In genomic region chr19:12518541-12518890, GRCm38 (mm10) we compare ENCODE assay signal across 8 mouse cellular contexts. TPM values are rescaled to one million over a fixed set of nuclear protein-coding genes. Genes with fewer than 3 reads are reported as not detected.
A peak's percentile ranks its signal among the peaks of the same experiment; 100 is the strongest.
DNase-seq lines count a peak whose midpoint lies in the region; ATAC-seq and TF ChIP-seq lines count a peak whose summit lies in the region.

No protein-coding gene starts in this region.

- no peaks in the 10 kb centered on the region for H3K27me3 ChIP-seq in lung, embryonic 14.5 days (ENCODE audit: insufficient read depth, low read length)
- no peaks in the 10 kb centered on the region for H3K27me3 ChIP-seq in forebrain, embryonic 12.5 days
- H3K27me3 ChIP-seq in limb, embryonic 14.5 days (ENCODE audit: control insufficient read depth, insufficient read depth, low read length), result no peaks in the 10 kb centered on the region
- H3K27me3 ChIP-seq in stomach, embryonic 14.5 days (ENCODE audit: control insufficient read depth, insufficient read depth, low read length), result no peaks in the 10 kb centered on the region

- peak overlapping the region; percentile 77 for H3K4me2 ChIP-seq in lung, embryonic 14.5 days
- H3K4me2 ChIP-seq in forebrain, embryonic 12.5 days, result peak overlapping the region; percentile 62
- peak overlapping the region; percentile 70; the same call in 1 of the 2 replicates for H3K4me2 ChIP-seq in limb, embryonic 14.5 days (replicated peaks; ENCODE audit: low read depth, low read length, severe bottlenecking)
- H3K4me2 ChIP-seq in stomach, embryonic 14.5 days (replicated peaks; ENCODE audit: low read depth, low read length), result peak overlapping the region; percentile 73

- no peak for ATAC-seq in lung, embryonic 14.5 days (ENCODE audit: insufficient read depth)
- peak; percentile 14; the same call in 1 of the 2 replicates for ATAC-seq in forebrain, embryonic 12.5 days (ENCODE audit: low FRiP score)
- ATAC-seq in limb, embryonic 14.5 days (ENCODE audit: low FRiP score, low read depth), result no peak
- no peak for ATAC-seq in stomach, embryonic 14.5 days (ENCODE audit: insufficient number of reproducible peaks, insufficient read depth, low FRiP score, low read depth)

- no peak overlapping the region for H3K27ac ChIP-seq in lung, embryonic 14.5 days (ENCODE audit: low read depth)
- H3K27ac ChIP-seq in forebrain, embryonic 12.5 days, result no peak overlapping the region
- H3K27ac ChIP-seq in limb, embryonic 14.5 days (replicated peaks; ENCODE audit: low read depth, low read length), result no peak overlapping the region
- H3K27ac ChIP-seq in stomach, embryonic 14.5 days (ENCODE audit: low read length), result no peak overlapping the region

- H3K4me3 ChIP-seq in lung, embryonic 14.5 days (ENCODE audit: low read depth, low read length), result peak overlapping the region; percentile 44; the same call in 1 of the 2 replicates
- no peak overlapping the region; the same call in 1 of the 2 replicates for H3K4me3 ChIP-seq in forebrain, embryonic 12.5 days (replicated peaks)
- peak overlapping the region; percentile 44; the same call in 1 of the 2 replicates for H3K4me3 ChIP-seq in limb, embryonic 14.5 days (replicated peaks; ENCODE audit: low read length)
- H3K4me3 ChIP-seq in stomach, embryonic 14.5 days (ENCODE audit: low read depth, low read length), result peak overlapping the region; percentile 40; the same call in 1 of the 2 replicates

- no peaks in the 10 kb centered on the region for H3K4me1 ChIP-seq in lung, embryonic 14.5 days (ENCODE audit: insufficient read depth)
- H3K4me1 ChIP-seq in forebrain, embryonic 12.5 days, result no peaks in the 10 kb centered on the region
- H3K4me1 ChIP-seq in limb, embryonic 14.5 days (ENCODE audit: control insufficient read depth, insufficient read depth, low read length), result no peaks in the 10 kb centered on the region
- H3K4me1 ChIP-seq in stomach, embryonic 14.5 days (ENCODE audit: control insufficient read depth, insufficient read depth, low read length), result no peaks in the 10 kb centered on the region

- H3K9me3 ChIP-seq in lung, embryonic 14.5 days (ENCODE audit: low read depth, low read length), result no peaks in the 10 kb centered on the region
- H3K9me3 ChIP-seq in forebrain, embryonic 12.5 days, result no peaks in the 10 kb centered on the region
- no peaks in the 10 kb centered on the region for H3K9me3 ChIP-seq in limb, embryonic 14.5 days (ENCODE audit: control insufficient read depth, low read length)
- H3K9me3 ChIP-seq in stomach, embryonic 14.5 days (ENCODE audit: control insufficient read depth, low read depth, low read length), result no peaks in the 10 kb centered on the region

- no peak for TF ChIP-seq CTCF in lung, embryonic 14.5 days (IDR thresholded peaks at IDR 0.05; ENCODE audit: low read depth)

- DNase-seq in lung, embryonic 14.5 days, result no peak
- DNase-seq in lung, postnatal 10 days, result no peak
- DNase-seq in limb, embryonic 14.5 days (ENCODE audit: low spot score), result no peak
- DNase-seq in MN1 (ENCODE audit: low spot score), result no peak
- DNase-seq in c-Kit-positive CD71-positive TER-119-positive erythroid progenitor cells, embryonic 14.5 days (ENCODE audit: low spot score), result no peak
- DNase-seq in frontal cortex, adult 2 months (ENCODE audit: extremely low spot score in 1 of 2, low spot score in 1 of 2), result no peak

- H3K9ac ChIP-seq in lung, embryonic 14.5 days, result no peak overlapping the region; the same call in 1 of the 2 replicates
- H3K9ac ChIP-seq in forebrain, embryonic 12.5 days, result no peak overlapping the region
- peak overlapping the region; percentile 62; the same call in 1 of the 2 replicates for H3K9ac ChIP-seq in limb, embryonic 14.5 days (ENCODE audit: low read depth, low read length, severe bottlenecking)
- no peak overlapping the region for H3K9ac ChIP-seq in stomach, embryonic 14.5 days (replicated peaks; ENCODE audit: low read depth, low read length)

- no peaks in the 10 kb centered on the region for H3K36me3 ChIP-seq in lung, embryonic 14.5 days (ENCODE audit: insufficient read depth)
- H3K36me3 ChIP-seq in forebrain, embryonic 12.5 days (replicated peaks), result no peaks in the 10 kb centered on the region
- H3K36me3 ChIP-seq in limb, embryonic 14.5 days (ENCODE audit: control insufficient read depth, insufficient read depth, low read length), result no peaks in the 10 kb centered on the region
- no peaks in the 10 kb centered on the region for H3K36me3 ChIP-seq in stomach, embryonic 14.5 days (ENCODE audit: control insufficient read depth, insufficient read depth, low read length)

- no peak for TF ChIP-seq POLR2A in limb, embryonic 14.5 days (IDR thresholded peaks at IDR 0.05; ENCODE audit: borderline replicate concordance, extremely low read depth, insufficient read depth, insufficient read length)

RNA-seq across cellular contexts. Expression of gene Dtx4, which starts 17.3 kb away (rescaled TPM):
- 17.2 and 17.7 TPM in 2 replicates for polyA plus RNA-seq in lung, embryonic 14.5 days (2014; fragmentation: Nextera tagmentation; extraction: Ambion mirVana)
- 34.2 and 37.4 TPM in 2 replicates for polyA plus RNA-seq in forebrain, embryonic 12.5 days (2016; fragmentation: Nextera tagmentation; extraction: Ambion mirVana)
- 10.3 and 10.6 TPM in 2 replicates for polyA plus RNA-seq in limb, embryonic 14.5 days (2012; rRNA removed)
- 10.4 TPM in 2 replicates for polyA plus RNA-seq in limb, embryonic 14.5 days (2014; fragmentation: Nextera tagmentation; extraction: Ambion mirVana)
- polyA plus RNA-seq in stomach, embryonic 14.5 days (2014; fragmentation: Nextera tagmentation; extraction: Ambion mirVana), result 18.9 and 20.2 TPM in 2 replicates
- polyA plus RNA-seq in frontal cortex, adult 2 months (2012; rRNA removed), result 19.2 and 21.1 TPM in 2 replicates

RNA-seq across cellular contexts. Expression of gene Fam111a, which starts 27.0 kb away (rescaled TPM):
- 34.9 and 37.9 TPM in 2 replicates for polyA plus RNA-seq in lung, embryonic 14.5 days (2014; fragmentation: Nextera tagmentation; extraction: Ambion mirVana)
- 17.9 and 18.4 TPM in 2 replicates for polyA plus RNA-seq in forebrain, embryonic 12.5 days (2016; fragmentation: Nextera tagmentation; extraction: Ambion mirVana)
- polyA plus RNA-seq in limb, embryonic 14.5 days (2012; rRNA removed), result 11.0 and 17.1 TPM in 2 replicates
- polyA plus RNA-seq in limb, embryonic 14.5 days (2014; fragmentation: Nextera tagmentation; extraction: Ambion mirVana), result 23.8 and 25.1 TPM in 2 replicates
- polyA plus RNA-seq in stomach, embryonic 14.5 days (2014; fragmentation: Nextera tagmentation; extraction: Ambion mirVana), result 22.7 and 23.5 TPM in 2 replicates
- polyA plus RNA-seq in frontal cortex, adult 2 months (2012; rRNA removed), result 1.1 and 1.3 TPM in 2 replicates

RNA-seq across cellular contexts. Expression of gene Mpeg1, which starts 57.9 kb away (rescaled TPM):
- polyA plus RNA-seq in lung, embryonic 14.5 days (2014; fragmentation: Nextera tagmentation; extraction: Ambion mirVana), result 0.63 and 0.76 TPM in 2 replicates
- polyA plus RNA-seq in forebrain, embryonic 12.5 days (2016; fragmentation: Nextera tagmentation; extraction: Ambion mirVana), result 0.37 and 0.55 TPM in 2 replicates
- polyA plus RNA-seq in limb, embryonic 14.5 days (2012; rRNA removed), result 3.5 and 3.6 TPM in 2 replicates
- polyA plus RNA-seq in limb, embryonic 14.5 days (2014; fragmentation: Nextera tagmentation; extraction: Ambion mirVana), result 0.92 and 1.00 TPM in 2 replicates
- polyA plus RNA-seq in stomach, embryonic 14.5 days (2014; fragmentation: Nextera tagmentation; extraction: Ambion mirVana), result 1.3 and 1.4 TPM in 2 replicates
- polyA plus RNA-seq in frontal cortex, adult 2 months (2012; rRNA removed), result 8.7 and 12.4 TPM in 2 replicates
